Mouse (Mus musculus) CH12.LX (cell line): ENCODE results near the gene Prrc2a.

Source experiments
- BHLHE40 ChIP-seq: IDR thresholded peaks from 2 replicates; pipeline ENCODE4 v1.6.1; 2011; ENCODE audit warnings: mild to moderate bottlenecking, low read depth, low read length, improper control_type of control experiment
- CTCF ChIP-seq, 2 experiments: IDR thresholded peaks in 1 of 2; conservative IDR thresholded peaks in 1 of 2; 2 replicates each; pipeline ENCODE4 v1.5.1; 2011 to 2012; ENCODE audit warnings: low read depth in 2 of 2, low read length in 2 of 2, improper control_type of control experiment in 1 of 2, inconsistent platforms in 1 of 2, mild to moderate bottlenecking in 1 of 2, moderate library complexity in 1 of 2
- EP300 ChIP-seq: IDR thresholded peaks from 2 replicates; pipeline ENCODE4 v1.6.1; 2011; ENCODE audit warnings: low read length, improper control_type of control experiment
- JUN ChIP-seq: IDR thresholded peaks from 2 replicates; pipeline ENCODE4 v1.6.1; 2011; ENCODE audit warnings: low read depth, mild to moderate bottlenecking, low read length, improper control_type of control experiment, moderate library complexity; ENCODE audit not compliant: insufficient read depth
- MAX ChIP-seq: IDR thresholded peaks from 2 replicates; pipeline ENCODE4 v1.6.1; 2011; ENCODE audit warnings: low read length, improper control_type of control experiment
- MYC ChIP-seq: IDR thresholded peaks from 2 replicates; pipeline ENCODE4 v1.6.1; 2011; ENCODE audit warnings: low read depth, mild to moderate bottlenecking, improper control_type of control experiment, low read length
- NRF1 ChIP-seq: IDR thresholded peaks from 2 replicates; pipeline ENCODE4 v1.6.1; 2014; ENCODE audit warnings: low read depth, mild to moderate bottlenecking, inconsistent platforms, low read length, improper control_type of control experiment, moderate library complexity
- POLR2A ChIP-seq: IDR thresholded peaks from 2 replicates; pipeline ENCODE4 v1.6.1; 2011; ENCODE audit warnings: low read depth, mild to moderate bottlenecking, improper control_type of control experiment, low read length

DNA sequence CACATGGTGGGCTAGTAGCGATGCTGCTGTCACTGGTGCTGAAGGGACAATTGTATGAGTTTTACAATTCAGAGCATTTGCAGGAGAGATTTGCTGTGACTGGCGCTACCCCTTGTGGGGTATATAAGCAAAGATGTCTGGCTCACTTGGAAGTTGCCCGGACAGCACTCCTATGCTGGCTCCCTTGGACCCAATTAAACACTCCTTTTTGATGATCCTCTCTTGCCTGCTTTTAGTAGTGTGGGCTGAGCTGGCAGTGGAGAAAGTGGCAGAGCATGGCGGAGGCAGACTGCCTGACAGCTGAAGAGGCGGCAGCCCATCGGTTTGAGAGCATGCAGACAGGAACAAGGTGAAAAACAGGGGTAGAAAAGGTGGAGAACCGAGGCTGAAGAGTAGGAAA, 3.1 kb upstream of the Prrc2a start:
- TF ChIP-seq CTCF (conservative IDR thresholded peaks at IDR 0.05 in 1 of 2, IDR thresholded peaks at IDR 0.05 in 1 of 2; ENCODE audit: low read depth in 2 of 2, low read length in 2 of 2) (no peak), POLR2A (no peak), MYC (no peak), EP300 (no peak), BHLHE40 (no peak), MAX (no peak), JUN (no peak), NRF1 (no peak)
